Mouse (Mus musculus) skeletal muscle tissue, postnatal 0 days (tissue): Measurements from ENCODE around the gene Rpl5. TPM values are rescaled to one million over a fixed set of nuclear protein-coding genes. Genes with fewer than 3 reads are reported as not detected.

Experiments used
- polyA plus RNA-seq: library from polyadenylated mRNA; unstranded; fragments of >200 nt; fragmentation: Nextera tagmentation; extraction: Ambion mirVana; gene quantifications from 2 replicates; pipeline ENCODE4 v1.2.1, GENCODE M21; 2015

Gene Rpl5
- polyA plus RNA-seq, result 21.1 and 24.2 TPM in 2 replicates

DNA sequence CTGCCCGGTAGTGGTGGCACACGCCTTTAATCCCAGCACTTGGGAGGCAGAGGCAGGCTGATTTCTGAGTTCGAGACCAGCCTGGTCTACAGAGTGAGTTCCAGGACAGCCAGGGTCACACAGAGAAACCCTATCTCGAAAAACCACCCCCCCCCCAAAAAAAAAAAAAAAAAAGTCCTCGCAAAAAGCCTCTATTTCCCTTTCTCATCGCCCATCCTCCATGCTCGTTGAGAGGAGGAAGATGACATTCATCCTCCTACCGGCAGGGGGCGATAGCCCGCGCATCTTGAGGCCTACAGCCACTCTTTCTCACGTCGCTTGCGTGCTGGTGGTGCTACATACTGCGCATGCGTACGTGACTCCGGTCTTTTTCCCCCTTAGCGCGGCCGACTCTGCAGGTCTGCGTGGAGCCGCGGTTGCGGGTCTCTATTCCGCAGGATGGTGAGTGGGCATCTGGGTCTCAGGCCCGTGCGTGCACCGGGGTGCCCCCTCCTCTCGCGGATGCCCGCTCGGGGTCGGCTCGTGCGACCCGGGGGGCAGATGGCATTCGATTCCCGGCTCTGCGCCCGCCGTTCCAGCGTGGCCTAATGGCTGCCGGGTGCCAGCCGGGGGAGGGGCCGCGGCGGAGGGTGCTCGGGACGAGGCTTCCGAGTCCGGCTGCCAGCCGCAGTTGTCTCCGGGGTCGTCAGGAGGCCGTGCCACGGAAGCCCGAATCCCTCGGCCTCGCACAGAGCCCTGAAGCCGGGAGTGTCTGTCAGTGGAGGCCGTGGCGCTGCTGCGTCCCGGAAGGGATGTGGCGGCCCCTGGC is at the start of gene Rpl5:
TSS of gene Rpl5 (plus strand) at position 297 of the 808 bp plus-strand sequence.

DNA sequence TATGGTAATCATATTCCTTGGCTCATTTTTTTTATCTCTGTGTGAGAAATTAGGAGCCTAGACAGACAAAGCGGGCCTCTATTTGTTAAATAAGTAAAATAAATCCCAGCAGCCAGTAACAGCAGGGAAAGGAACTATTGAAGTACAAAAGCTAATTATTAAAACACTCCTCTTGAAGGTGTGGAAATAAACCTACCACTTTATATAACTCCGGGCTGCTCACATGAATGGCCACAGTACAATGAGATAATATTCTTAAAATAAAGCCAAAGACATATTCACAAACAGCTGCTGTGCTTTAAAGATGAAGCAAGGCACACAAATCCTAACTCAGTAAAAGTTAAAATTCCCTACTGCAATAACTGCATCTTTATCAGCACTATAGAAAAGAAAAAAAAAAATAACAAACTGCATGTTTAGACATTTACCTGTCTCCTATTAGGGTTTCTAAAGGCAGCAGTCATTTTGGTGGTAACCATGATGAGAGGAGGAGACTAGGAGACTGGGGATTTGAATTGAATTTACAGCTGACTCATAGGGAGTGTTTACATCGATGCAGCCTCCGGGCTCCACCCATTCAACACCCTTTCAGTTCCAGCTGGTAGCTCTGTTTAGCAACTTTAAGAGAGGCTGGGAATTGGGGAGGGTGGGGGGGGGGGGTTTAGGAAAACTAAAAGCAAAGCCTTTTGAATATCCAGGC is 25.6 kb upstream of the Rpl5 start, which contains the start of gene Evi5:
TSS of gene Evi5 (minus strand) at position 547 of the 700 bp plus-strand sequence.

Other genes starting within 250 kb of the Rpl5 start
- gene Gfi1, start 174.5 kb upstream of the Rpl5 start, polyA plus RNA-seq, result 0.27 and 0.69 TPM in 2 replicates
- not detected in 2 replicates for gene Ube2d2b, start 70.4 kb upstream of the Rpl5 start, polyA plus RNA-seq
- gene Evi5, start 25.4 kb upstream of the Rpl5 start, polyA plus RNA-seq, result 28.3 and 37.0 TPM in 2 replicates
- gene Fam69a, start 86.6 kb downstream of the Rpl5 start, polyA plus RNA-seq, result 51.2 and 52.8 TPM in 2 replicates
- 36.5 and 38.3 TPM in 2 replicates for gene Mtf2, start 165.2 kb downstream of the Rpl5 start, polyA plus RNA-seq
- 24.9 and 25.3 TPM in 2 replicates for gene Tmed5, start 232.1 kb downstream of the Rpl5 start, polyA plus RNA-seq
- 1.9 TPM in 2 replicates for gene Ccdc18, start 232.4 kb downstream of the Rpl5 start, polyA plus RNA-seq